Mouse (Mus musculus) heart, adult 2 months (tissue): ENCODE measurements around the gene Mapk9. TPM values are rescaled to one million over a fixed set of nuclear protein-coding genes. Genes with fewer than 3 reads are reported as not detected.

Source experiments
- DNase-seq, 2 experiments: peaks; one replicate each; pipeline ENCODE4 v3.0.0; 2021
- H3K27ac ChIP-seq: fragments of 200-600 bp; 2 replicates; pipeline ENCODE4 v1.8.1; 2022
- H3K27me3 ChIP-seq: fragments of 200-500 bp; 2 replicates; pipeline ENCODE4 v1.6.1; 2012; ENCODE audit warnings: mild to moderate bottlenecking, low read length, inconsistent platforms, mixed read lengths; ENCODE audit not compliant: control insufficient read depth, insufficient read depth
- H3K36me3 ChIP-seq: fragments of 200-500 bp; 2 replicates; pipeline ENCODE4 v1.6.1; 2012; ENCODE audit warnings: low read length, inconsistent platforms; ENCODE audit not compliant: control insufficient read depth, insufficient read depth
- H3K4me1 ChIP-seq: fragments of 200-500 bp; 2 replicates; pipeline ENCODE4 v1.6.1; 2011; ENCODE audit warnings: low read length; ENCODE audit not compliant: control insufficient read depth, insufficient read depth
- H3K4me3 ChIP-seq: fragments of 200-600 bp; 2 replicates; pipeline ENCODE4 v1.8.1; 2022
- H3K79me2 ChIP-seq: fragments of 200-500 bp; replicated peaks from 2 replicates; pipeline ENCODE4 v1.6.1; 2012; ENCODE audit warnings: mild to moderate bottlenecking, inconsistent platforms, low read length, moderate library complexity, mixed read lengths; ENCODE audit not compliant: control insufficient read depth, insufficient read depth
- H3K9ac ChIP-seq: fragments of 200-500 bp; 2 replicates; pipeline ENCODE4 v1.6.1; 2012; ENCODE audit warnings: low read depth, mild to moderate bottlenecking, control low read depth, inconsistent platforms, low read length, mixed read lengths
- CTCF ChIP-seq: fragments of 200-600 bp; IDR thresholded peaks from 2 replicates; pipeline ENCODE4 v1.8.1; 2022; ENCODE audit warnings: antibody characterized with exemption, mild to moderate bottlenecking, moderate library complexity
- EP300 ChIP-seq: fragments of 200-500 bp; IDR thresholded peaks from 2 replicates; pipeline ENCODE4 v1.6.1; 2011; ENCODE audit warnings: low read depth, low read length, control low read depth; ENCODE audit not compliant: insufficient read depth
- POLR2A ChIP-seq: fragments of 200-500 bp; IDR thresholded peaks from 2 replicates; pipeline ENCODE4 v1.6.1; 2011; ENCODE audit warnings: mild to moderate bottlenecking, low read depth, low read length, control low read depth; ENCODE audit not compliant: insufficient read depth
- WGBS: fragments of 180-500 bp; shearing (Covaris S2); methylation state at CpG from one replicate; pipeline ENCODE4 v1.1.7; 2018; 5-methylcytosine and 5-hydroxymethylcytosine counted together
- intact Hi-C: fragments of 180-260 bp; cut with DNase I; formaldehyde crosslinking; loops from one replicate; pipeline ENCODE4 v1.15.1; 2025
- polyA plus RNA-seq: library from polyadenylated mRNA; depleted of rRNA; stranded (reverse); fragments of >200 nt; gene quantifications from 2 replicates; pipeline ENCODE4 v1.2.3, GENCODE M21; 2012
- total RNA-seq, 2 experiments: library from RNA; stranded (reverse); gene quantifications; 2 replicates each; pipeline ENCODE4 v1.2.3; 2021

The Mapk9 gene
- total and polyA plus RNA-seq, 3 experiments: 17.3 to 40.8 (median 39.3) TPM

GRCm38 (mm10) chr11:49888469-49888868, 41.9 kb downstream of the Mapk9 start:
- Histone ChIP-seq H3K4me1 (no peaks in the 10 kb centered on the region), H3K9ac (no peak overlapping the region), H3K27me3 (no peaks in the 10 kb centered on the region), H3K36me3 (no peaks in the 10 kb centered on the region), H3K79me2 (no peaks in the 10 kb centered on the region), H3K27ac (no peak overlapping the region), H3K4me3 (no peak overlapping the region)
- TF ChIP-seq CTCF: no peak
- no peak for TF ChIP-seq POLR2A
- TF ChIP-seq EP300: no peak
- intact Hi-C loops: no loop called here
- no peak for DNase-seq
- 77% methylated on average over 5 of the region's 5 CpGs for WGBS

GRCm38 (mm10) chr11:49891993-49892392, 45.4 kb downstream of the Mapk9 start:
- H3K27me3 ChIP-seq: no peaks in the 10 kb centered on the region
- H3K4me3 ChIP-seq: no peak overlapping the region
- H3K79me2 ChIP-seq: no peaks in the 10 kb centered on the region
- no peak overlapping the region for H3K27ac ChIP-seq
- H3K9ac ChIP-seq: no peak overlapping the region
- WGBS: 84% methylated on average over 5 of the region's 5 CpGs
- intact Hi-C loops: no loop called here
- no peaks in the 10 kb centered on the region for H3K4me1 ChIP-seq
- TF ChIP-seq CTCF (no peak), EP300 (no peak), POLR2A (no peak)
- no peaks in the 10 kb centered on the region for H3K36me3 ChIP-seq
- no peak for DNase-seq

- H3K9ac ChIP-seq: no peak overlapping the region
- no peak overlapping the region for H3K4me3 ChIP-seq
- no peaks in the 10 kb centered on the region for H3K79me2 ChIP-seq
- H3K36me3 ChIP-seq: no peaks in the 10 kb centered on the region
- no peak overlapping the region for H3K27ac ChIP-seq
- TF ChIP-seq EP300 (no peak), CTCF (no peak), POLR2A (no peak)
- DNase-seq: no peak
- intact Hi-C loops: no loop called here
- 52% methylated on average over 11 of the region's 11 CpGs for WGBS
- no peaks in the 10 kb centered on the region for H3K27me3 ChIP-seq
- H3K4me1 ChIP-seq: no peaks in the 10 kb centered on the region
Measured at GRCm38 (mm10) chr11:49893806-49894205, 47.3 kb downstream of the Mapk9 start.

GRCm38 (mm10) chr11:49895966-49896590, 49.5 kb downstream of the Mapk9 start:
- intact Hi-C loops: no loop called here

GRCm38 (mm10) chr11:49900043-49900442, 53.5 kb downstream of the Mapk9 start:
- peaks cover 6% of the 10 kb centered on the region; the same call in 1 of the 2 replicates for H3K27me3 ChIP-seq
- peaks cover 1% of the 10 kb centered on the region; the same call in 1 of the 2 replicates for H3K4me1 ChIP-seq
- DNase-seq: no peak
- no peak overlapping the region for H3K4me3 ChIP-seq
- no peak overlapping the region for H3K9ac ChIP-seq
- intact Hi-C loops: loop anchor here (5.0 kb wide), 2 partner anchors 57 to 232 kb away; partner anchors contain the start of gene Tbc1d9b
- TF ChIP-seq EP300 (no peak), POLR2A (no peak), CTCF (no peak)
- H3K79me2 ChIP-seq: no peaks in the 10 kb centered on the region
- 29% methylated on average over 6 of the region's 6 CpGs for WGBS
- no peak overlapping the region for H3K27ac ChIP-seq
- H3K36me3 ChIP-seq: no peaks in the 10 kb centered on the region

More at GRCm38 (mm10) chr11:49895966-49896590, 49.5 kb downstream of the Mapk9 start:
- Histone ChIP-seq H3K27ac (no peak overlapping the region), H3K4me3 (no peak overlapping the region), H3K4me1 (no peaks in the 10 kb centered on the region), H3K79me2 (no peaks in the 10 kb centered on the region), H3K27me3 (no peaks in the 10 kb centered on the region), H3K36me3 (no peaks in the 10 kb centered on the region), H3K9ac (no peak overlapping the region)
- TF ChIP-seq CTCF (no peak), POLR2A (no peak), EP300 (no peak)
- no peak for DNase-seq
- WGBS: 25% methylated on average over 6 of the region's 6 CpGs

- Histone ChIP-seq H3K27me3 (peaks cover 6% of the 10 kb centered on the region; the same call in 1 of the 2 replicates), H3K27ac (no peak overlapping the region), H3K9ac (no peak overlapping the region), H3K4me1 (peaks cover 1% of the 10 kb centered on the region; the same call in 1 of the 2 replicates), H3K4me3 (no peak overlapping the region), H3K36me3 (no peaks in the 10 kb centered on the region), H3K79me2 (no peaks in the 10 kb centered on the region)
- TF ChIP-seq CTCF (no peak), EP300 (no peak), POLR2A (no peak)
- no peak for DNase-seq
- 32% methylated on average over 15 of the region's 15 CpGs for WGBS
- intact Hi-C loops: loop anchor here (5.0 kb wide), 2 partner anchors 56 to 231 kb away; partner anchors contain the start of gene Tbc1d9b
Measured at GRCm38 (mm10) chr11:49900962-49901658, 54.6 kb downstream of the Mapk9 start.
